Mouse (Mus musculus) myocyte (in vitro differentiated cells): ENCODE data around the gene Sh3gl2. TPM values are rescaled to one million over a fixed set of nuclear protein-coding genes. Genes with fewer than 3 reads are reported as not detected.

ENCODE experiments used
- H3K27me3 ChIP-seq: one replicate; pipeline ENCODE4 v1.6.1; 2011; ENCODE audit not compliant: control insufficient read depth, insufficient read depth, insufficient read length
- H3K36me3 ChIP-seq: one replicate; pipeline ENCODE4 v1.6.1; 2011; ENCODE audit not compliant: control insufficient read depth, insufficient read depth
- H3K4me2 ChIP-seq: one replicate; pipeline ENCODE4 v1.6.1; 2011; ENCODE audit warnings: low read depth, control low read depth
- H3K4me3 ChIP-seq: one replicate; pipeline ENCODE4 v1.5.1; 2011; ENCODE audit warnings: mild to moderate bottlenecking, control low read depth, moderate library complexity
- H3K79me2 ChIP-seq: one replicate; pipeline ENCODE4 v1.6.1; 2011; ENCODE audit not compliant: control insufficient read depth, insufficient read depth
- H3ac ChIP-seq: one replicate; pipeline ENCODE4 v1.6.1; 2011; ENCODE audit not compliant: control insufficient read depth, insufficient read length
- CEBPB ChIP-seq: IDR thresholded peaks from 2 replicates; pipeline ENCODE4 v1.6.1; 2011; ENCODE audit warnings: mild to moderate bottlenecking, moderate library complexity; ENCODE audit not compliant: poor library complexity, insufficient read depth, severe bottlenecking
- E2F4 ChIP-seq: IDR thresholded peaks from one replicate; pipeline ENCODE4 v1.6.1; 2011; ENCODE audit warnings: mild to moderate bottlenecking, control low read depth, moderate library complexity; ENCODE audit not compliant: insufficient read depth
- MAX ChIP-seq: IDR thresholded peaks from one replicate; pipeline ENCODE4 v1.6.1; 2011; ENCODE audit warnings: low read depth, mild to moderate bottlenecking, control low read depth
- MYOD1 ChIP-seq, 3 experiments: IDR thresholded peaks; one replicate each; pipeline ENCODE4 v1.6.1; 2011; ENCODE audit warnings: control low read depth in 2 of 3, low read depth in 2 of 3, mild to moderate bottlenecking in 2 of 3, moderate library complexity in 1 of 3; ENCODE audit not compliant: insufficient read length in 2 of 3, control insufficient read depth in 1 of 3
- MYOG ChIP-seq, 3 experiments: IDR thresholded peaks; one replicate each; pipeline ENCODE4 v1.6.1; 2011; ENCODE audit warnings: control low read depth in 2 of 3, low read depth in 2 of 3, mild to moderate bottlenecking in 2 of 3; ENCODE audit not compliant: insufficient read length in 2 of 3, control insufficient read depth in 1 of 3, insufficient read depth in 1 of 3
- POLR2A ChIP-seq: IDR thresholded peaks from one replicate; pipeline ENCODE4 v1.6.1; 2011; ENCODE audit warnings: low read depth, mild to moderate bottlenecking, control low read depth, moderate library complexity; ENCODE audit not compliant: insufficient read length
- POLR2AphosphoS2 ChIP-seq: IDR thresholded peaks from one replicate; pipeline ENCODE4 v1.6.1; 2011; ENCODE audit warnings: low read depth, control low read depth; ENCODE audit not compliant: insufficient read length
- REST ChIP-seq: IDR thresholded peaks from one replicate; pipeline ENCODE4 v1.6.1; 2011; ENCODE audit warnings: mild to moderate bottlenecking, control low read depth, moderate library complexity; ENCODE audit not compliant: insufficient read depth, insufficient read length
- SRF ChIP-seq: IDR thresholded peaks from one replicate; pipeline ENCODE4 v1.6.1; 2011; ENCODE audit warnings: low read depth; ENCODE audit not compliant: control insufficient read depth, insufficient read length
- TCF12 ChIP-seq: IDR thresholded peaks from one replicate; pipeline ENCODE4 v1.6.1; 2011; ENCODE audit warnings: mild to moderate bottlenecking, control low read depth; ENCODE audit not compliant: poor library complexity, insufficient read depth, severe bottlenecking
- TCF3 ChIP-seq: IDR thresholded peaks from one replicate; pipeline ENCODE4 v1.6.1; 2011; ENCODE audit warnings: low read depth, control low read depth; ENCODE audit not compliant: insufficient read length
- USF1 ChIP-seq: IDR thresholded peaks from one replicate; pipeline ENCODE4 v1.6.1; 2011; ENCODE audit warnings: low read depth, mild to moderate bottlenecking, control low read depth, moderate library complexity
- polyA plus RNA-seq: library from polyadenylated mRNA; unstranded; fragments of >200 nt; fragmentation: generic; extraction: Trizol; gene quantifications from one replicate; pipeline ENCODE4 v1.2.1, GENCODE M21; 2012; ENCODE audit warnings: missing spikeins

Sh3gl2 gene
- polyA plus RNA-seq, 1 experiment: not detected

- TF ChIP-seq CEBPB (no peak), REST (no peak), TCF3 (no peak), TCF12 (no peak), SRF (no peak), USF1 (no peak), MAX (no peak), MYOD1 (IDR thresholded peaks at IDR 0.05; ENCODE audit: control insufficient read depth in 1 of 3, insufficient read length in 2 of 3, low read depth in 2 of 3) (no peak), E2F4 (no peak), POLR2A (no peak), POLR2AphosphoS2 (no peak), MYOG (IDR thresholded peaks at IDR 0.05; ENCODE audit: control insufficient read depth in 1 of 3, insufficient read depth in 1 of 3, insufficient read length in 2 of 3, low read depth in 2 of 3) (no peak)
- Histone ChIP-seq H3K79me2 (no peaks in the 10 kb centered on the region), H3K4me3 (no peak overlapping the region), H3K36me3 (no peaks in the 10 kb centered on the region), H3K27me3 (peaks cover 5% of the 10 kb centered on the region), H3ac (no peak overlapping the region), H3K4me2 (no peak overlapping the region)
Observed at GRCm38 (mm10) chr4:85210953-85211352, 6.0 kb downstream of the Sh3gl2 start.

GRCm38 (mm10) chr4:85217003-85217402 lies 12.1 kb downstream of the Sh3gl2 start:
- Histone ChIP-seq H3K4me3 (no peak overlapping the region), H3K27me3 (no peaks in the 10 kb centered on the region), H3ac (no peak overlapping the region), H3K4me2 (no peak overlapping the region), H3K79me2 (no peaks in the 10 kb centered on the region), H3K36me3 (no peaks in the 10 kb centered on the region)
- TF ChIP-seq TCF12 (no peak), CEBPB (no peak), USF1 (no peak), POLR2AphosphoS2 (no peak), POLR2A (no peak), MYOG (IDR thresholded peaks at IDR 0.05; ENCODE audit: control insufficient read depth in 1 of 3, insufficient read depth in 1 of 3, insufficient read length in 2 of 3, low read depth in 2 of 3) (no peak), REST (no peak), TCF3 (no peak), MYOD1 (IDR thresholded peaks at IDR 0.05; ENCODE audit: control insufficient read depth in 1 of 3, insufficient read length in 2 of 3, low read depth in 2 of 3) (no peak), SRF (no peak), E2F4 (no peak), MAX (no peak)

DNA sequence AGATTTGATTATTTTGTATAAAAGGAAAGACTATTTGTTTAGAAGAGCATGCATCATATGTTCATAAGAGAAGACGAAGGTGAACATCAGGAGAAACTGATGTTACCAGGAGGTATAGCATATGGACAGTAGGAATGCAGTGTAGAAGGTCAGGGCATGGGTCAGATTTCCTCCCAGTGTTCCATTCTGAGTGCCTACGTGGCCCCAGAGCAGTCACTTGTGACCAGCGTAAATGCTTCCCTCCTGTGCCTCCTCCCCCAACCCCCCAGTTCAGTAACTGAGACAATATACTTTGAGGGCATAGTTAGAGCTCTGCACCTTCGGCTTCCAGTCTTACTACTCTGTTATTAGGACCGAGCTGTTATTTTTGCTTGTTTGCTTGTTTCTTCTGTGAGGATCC lies 17.8 kb downstream of the Sh3gl2 start:
- H3K27me3 ChIP-seq: no peaks in the 10 kb centered on the region

GRCm38 (mm10) chr4:85226731-85227130 lies 21.8 kb downstream of the Sh3gl2 start:
- Histone ChIP-seq H3K36me3 (no peaks in the 10 kb centered on the region), H3K4me2 (no peak overlapping the region), H3ac (no peak overlapping the region), H3K27me3 (no peaks in the 10 kb centered on the region), H3K79me2 (no peaks in the 10 kb centered on the region), H3K4me3 (no peak overlapping the region)
- TF ChIP-seq MYOD1 (IDR thresholded peaks at IDR 0.05; ENCODE audit: control insufficient read depth in 1 of 3, insufficient read length in 2 of 3, low read depth in 2 of 3) (no peak), POLR2A (no peak), POLR2AphosphoS2 (no peak), MAX (no peak), REST (no peak), SRF (no peak), CEBPB (no peak), TCF12 (no peak), USF1 (no peak), E2F4 (no peak), TCF3 (no peak), MYOG (IDR thresholded peaks at IDR 0.05; ENCODE audit: control insufficient read depth in 1 of 3, insufficient read depth in 1 of 3, insufficient read length in 2 of 3, low read depth in 2 of 3) (no peak)

More for the DNA sequence above, 17.8 kb downstream of the Sh3gl2 start:
- no peaks in the 10 kb centered on the region for H3K36me3 ChIP-seq
- no peak overlapping the region for H3K4me3 ChIP-seq
- TF ChIP-seq TCF12 (no peak), TCF3 (no peak), REST (no peak), POLR2AphosphoS2 (no peak), MYOG (IDR thresholded peaks at IDR 0.05; ENCODE audit: control insufficient read depth in 1 of 3, insufficient read depth in 1 of 3, insufficient read length in 2 of 3, low read depth in 2 of 3) (no peak), E2F4 (no peak), USF1 (no peak), CEBPB (no peak), POLR2A (no peak), MAX (no peak), SRF (no peak), MYOD1 (IDR thresholded peaks at IDR 0.05; ENCODE audit: control insufficient read depth in 1 of 3, insufficient read length in 2 of 3, low read depth in 2 of 3) (no peak)
- H3K79me2 ChIP-seq: no peaks in the 10 kb centered on the region
- H3ac ChIP-seq: no peak overlapping the region
- H3K4me2 ChIP-seq: no peak overlapping the region

GRCm38 (mm10) chr4:85227664-85228588 lies 23.0 kb downstream of the Sh3gl2 start:
- H3K36me3 ChIP-seq: no peaks in the 10 kb centered on the region
- no peaks in the 10 kb centered on the region for H3K27me3 ChIP-seq
- H3ac ChIP-seq: no peak overlapping the region
- TF ChIP-seq SRF (no peak), TCF3 (no peak), CEBPB (no peak), USF1 (no peak), MYOD1 (IDR thresholded peaks at IDR 0.05; ENCODE audit: control insufficient read depth in 1 of 3, insufficient read length in 2 of 3, low read depth in 2 of 3) (no peak), E2F4 (no peak), MAX (no peak), POLR2A (no peak), REST (no peak), POLR2AphosphoS2 (no peak), TCF12 (no peak), MYOG (IDR thresholded peaks at IDR 0.05; ENCODE audit: control insufficient read depth in 1 of 3, insufficient read depth in 1 of 3, insufficient read length in 2 of 3, low read depth in 2 of 3) (no peak)
- no peaks in the 10 kb centered on the region for H3K79me2 ChIP-seq
- H3K4me2 ChIP-seq: no peak overlapping the region
- H3K4me3 ChIP-seq: no peak overlapping the region
